Mouse (Mus musculus) gastrocnemius, postnatal 4 days (tissue): Measurements from ENCODE around the gene Cpa4. TPM values are rescaled to one million over a fixed set of nuclear protein-coding genes. Genes with fewer than 3 reads are reported as not detected.

Experiments
- DNase-seq, 2 experiments: peaks; one replicate each; pipeline ENCODE4 v3.0.0; 2021 to 2022; ENCODE audit warnings: low spot score in 2 of 2, mixed read lengths in 2 of 2
- total RNA-seq, 2 experiments: library from RNA; stranded (reverse); gene quantifications; 2 replicates each; pipeline ENCODE4 v1.2.3; 2021

The Cpa4 gene
- total RNA-seq, 2 experiments from 2014 or later = 1.7 to 2.0 TPM

DNA sequence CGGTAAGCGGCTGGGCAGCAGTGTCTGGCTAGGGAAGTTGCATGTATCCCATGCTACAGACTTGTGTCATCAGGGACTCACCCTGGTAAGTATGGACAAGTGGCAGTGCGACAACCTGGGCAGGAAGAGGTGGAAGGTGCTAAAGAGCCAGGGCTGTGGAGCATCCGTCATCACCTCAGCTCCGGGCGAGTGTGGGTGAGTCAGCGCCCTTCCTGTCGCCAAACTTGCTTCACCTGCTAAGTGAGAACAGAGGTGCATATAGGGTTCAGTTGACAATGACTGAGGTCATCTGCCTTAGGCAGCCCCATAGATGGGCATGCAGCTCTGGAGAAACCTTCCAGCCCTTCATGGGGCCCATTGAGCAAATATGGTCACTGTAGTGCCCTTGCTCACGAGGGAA is 56.6 kb downstream of the Cpa4 start:
- no peak for DNase-seq

GRCm38 (mm10) chr6:30628152-30628551 is 60.0 kb downstream of the Cpa4 start:
- DNase-seq = no peak

DNA sequence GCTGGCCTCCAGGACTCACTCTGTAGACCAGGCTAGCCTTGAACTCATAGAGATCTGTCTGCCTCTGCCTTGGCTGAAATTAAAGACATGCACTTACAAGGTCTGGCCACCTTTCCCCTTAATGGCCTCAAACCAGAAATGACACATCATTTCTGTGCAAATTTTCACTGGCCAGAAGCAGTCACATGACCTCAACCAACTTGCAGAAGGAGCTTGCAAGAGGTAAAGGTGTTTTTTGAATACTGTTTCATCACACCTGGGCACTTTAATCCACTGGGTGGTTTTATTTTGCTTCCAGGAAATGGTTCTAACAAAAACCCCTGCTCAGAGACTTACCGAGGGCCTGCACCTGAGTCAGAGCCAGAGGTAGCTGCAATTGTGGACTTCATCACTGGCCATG is 61.8 kb downstream of the Cpa4 start:
- DNase-seq = no peak

DNA sequence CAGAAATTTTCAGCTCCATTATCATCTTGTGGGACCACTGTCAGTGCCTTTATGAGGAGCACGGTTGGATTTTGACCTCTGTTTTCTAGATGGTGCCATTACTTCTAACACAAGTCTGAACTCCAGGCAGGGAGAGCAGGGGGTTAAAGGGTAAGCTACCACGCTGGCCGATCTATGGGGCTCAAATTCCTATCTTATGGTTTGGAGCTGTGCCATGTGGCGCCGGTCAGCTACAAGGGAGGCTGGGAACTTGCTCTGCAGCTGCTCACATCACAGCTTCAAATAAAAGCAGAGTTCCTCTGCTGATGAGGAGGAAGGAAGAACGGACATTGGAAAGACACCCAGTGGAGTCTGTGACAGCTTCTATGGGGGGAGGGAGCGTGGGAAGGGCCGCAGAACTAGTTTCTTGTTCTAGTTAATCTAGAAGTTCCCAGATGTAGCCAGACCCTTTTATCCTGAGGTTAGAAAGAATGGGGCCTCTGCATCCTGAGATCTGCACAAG is 67.2 kb downstream of the Cpa4 start:
- DNase-seq = no peak

GRCm38 (mm10) chr6:30636186-30636842 is 68.1 kb downstream of the Cpa4 start:
- peak in 1 of 2 experiments; percentile 69 for DNase-seq

- DNase-seq = no peak
These were observed 70.6 kb downstream of the Cpa4 start, which contains the start of gene Cpa1 for GRCm38 (mm10) chr6:30638674-30639268. TSS of gene Cpa1 (plus strand) at chr6:30639218.

Other genes starting within 250 kb of the Cpa4 start
- 10 to 100 TPM; 24.8 to 25.4 TPM for gene Zc3hc1, start 177.3 kb upstream of the Cpa4 start, total RNA-seq
- gene Klhdc10, start 166.5 kb upstream of the Cpa4 start, total RNA-seq = 10 to 100 TPM; 73.6 to 86.9 TPM
- gene Tmem209, start 58.6 kb upstream of the Cpa4 start, total RNA-seq = 10 to 100 TPM; 15.7 to 16.4 TPM
- gene Ssmem1, start 58.5 kb upstream of the Cpa4 start, total RNA-seq = under 1 TPM; 0.49 to 0.74 TPM
- gene Cpa2, start 26.8 kb upstream of the Cpa4 start, total RNA-seq = 1 to 10 TPM; 4.2 to 4.4 TPM
- gene Cpa5, start 42.6 kb downstream of the Cpa4 start, total RNA-seq = 1 to 10 TPM; 1.6 to 1.9 TPM
- gene Cpa1, start 70.8 kb downstream of the Cpa4 start, total RNA-seq = under 1 TPM; 0.44 to 0.64 TPM
- gene Cep41, start 125.4 kb downstream of the Cpa4 start, total RNA-seq = 10 to 100 TPM; 22.2 to 23.0 TPM
- gene Mest, start 155.2 kb downstream of the Cpa4 start, total RNA-seq = 1,000 to 10,000 TPM in 1 of 2 experiments, 100 to 1,000 TPM in 1; 835 to 1,053 TPM